Mouse (Mus musculus) cerebellum, adult 9-11 months (tissue): ENCODE measurements at regions not wholly inside any gene's neighbourhood (a gene's known extent, or its start where the extent isn't known, plus 50 kb on each side); places are given as distances from the start of the nearest gene placed in this dataset.

Experiments
- DNase-seq: peaks from one replicate; pipeline ENCODE4 v3.0.0; 2022

DNA sequence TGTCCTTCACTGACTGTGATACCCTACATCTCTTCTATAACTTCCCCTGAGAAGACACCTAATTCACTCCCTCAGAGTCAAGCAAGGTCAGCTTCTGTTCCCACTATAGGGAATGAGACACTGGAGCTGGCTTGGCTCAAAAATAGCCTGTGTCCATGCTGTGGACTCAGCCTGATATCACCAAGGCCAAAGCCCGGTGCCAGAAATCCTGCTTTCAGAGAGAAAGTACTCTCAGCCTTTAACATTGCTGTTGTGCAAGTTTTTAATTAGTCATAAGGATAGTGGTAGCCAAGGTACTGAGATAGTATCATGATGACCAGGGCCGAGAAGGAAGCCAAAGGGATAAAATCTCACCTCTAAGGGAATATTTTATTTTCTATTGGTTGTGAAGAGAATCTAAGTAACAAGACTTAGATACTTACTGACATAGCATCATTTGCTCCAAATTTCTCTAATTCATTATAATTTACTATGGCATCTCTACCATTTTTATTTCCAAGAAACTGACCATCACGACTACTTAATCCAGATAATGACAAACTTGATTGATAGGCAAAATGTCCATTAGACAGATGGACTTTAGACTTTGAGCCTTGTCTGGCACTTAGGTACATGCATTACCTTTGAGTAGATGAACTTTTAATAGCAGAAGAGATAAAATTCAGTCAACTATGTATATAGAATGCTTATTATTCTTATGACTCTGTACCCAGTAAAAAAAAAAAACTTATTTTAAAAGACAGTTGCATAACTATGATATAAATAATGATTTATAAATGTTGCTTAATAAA lies 64.7 kb upstream of the Nrip1 start:
- DNase-seq: no peak

- DNase-seq: no peak
These were observed 62.7 kb upstream of the Nrip1 start for GRCm38 (mm10) chr16:76436290-76436689.

GRCm38 (mm10) chr16:76433076-76433825 lies 59.6 kb upstream of the Nrip1 start:
- peak; percentile 5 for DNase-seq

- peak; percentile 76 for DNase-seq
These were observed 58.7 kb upstream of the Nrip1 start for GRCm38 (mm10) chr16:76432304-76432703.

- DNase-seq: no peak
These were observed 55.5 kb upstream of the Nrip1 start for GRCm38 (mm10) chr16:76429156-76429555.

GRCm38 (mm10) chr16:76423964-76424363 lies 50.3 kb upstream of the Nrip1 start:
- DNase-seq: no peak
